Mouse (Mus musculus) forebrain, postnatal 0 days (tissue): Measurements from ENCODE around the gene Samd15. TPM values are rescaled to one million over a fixed set of nuclear protein-coding genes. Genes with fewer than 3 reads are reported as not detected.

Experiments
- ATAC-seq: fragments of 200-750 bp; cut with Nextera tagmentation; 2 replicates; pipeline ENCODE4 v1.8.0; 2017; ENCODE audit warnings: mild to moderate bottlenecking, moderate library complexity
- DNase-seq: peaks from one replicate; pipeline ENCODE4 v3.0.0-alpha.2; 2015
- H3K27ac ChIP-seq: fragments of 300-500 bp; sonication (generic); 2 replicates; pipeline ENCODE4 v1.5.1; 2014; ENCODE audit warnings: low read depth, mild to moderate bottlenecking, antibody characterized with exemption, low read length, moderate library complexity, mixed read lengths
- H3K27me3 ChIP-seq: fragments of 300-500 bp; sonication (generic); 2 replicates; pipeline ENCODE4 v1.6.1; 2014; ENCODE audit warnings: mild to moderate bottlenecking, low read length, mixed read lengths; ENCODE audit not compliant: insufficient read depth
- H3K36me3 ChIP-seq: fragments of 300-500 bp; sonication (generic); 2 replicates; pipeline ENCODE4 v1.6.1; 2014; ENCODE audit warnings: mild to moderate bottlenecking, moderate library complexity; ENCODE audit not compliant: insufficient read depth
- H3K4me1 ChIP-seq: fragments of 300-500 bp; sonication (generic); 2 replicates; pipeline ENCODE4 v1.6.1; 2014; ENCODE audit warnings: antibody characterized with exemption; ENCODE audit not compliant: insufficient read depth
- H3K4me2 ChIP-seq: fragments of 300-500 bp; sonication (generic); 2 replicates; pipeline ENCODE4 v1.6.1; 2014; ENCODE audit warnings: low read depth, mild to moderate bottlenecking, moderate library complexity
- H3K4me3 ChIP-seq: fragments of 300-500 bp; sonication (generic); 2 replicates; pipeline ENCODE4 v1.5.1; 2014; ENCODE audit warnings: low read depth, low read length, mixed read lengths
- H3K9ac ChIP-seq: fragments of 300-500 bp; sonication (generic); 2 replicates; pipeline ENCODE4 v1.6.1; 2014; ENCODE audit warnings: mild to moderate bottlenecking
- H3K9me3 ChIP-seq: fragments of 300-500 bp; sonication (generic); 2 replicates; pipeline ENCODE4 v1.6.1; 2016; ENCODE audit warnings: low read length
- CTCF ChIP-seq: sonication (generic); IDR thresholded peaks from 2 replicates; pipeline ENCODE4 v1.5.1; 2016; ENCODE audit warnings: antibody characterized with exemption, control low read depth, low read depth
- WGBS: fragments of 180-500 bp; shearing (Covaris S2); extraction: QIAGEN DNeasy Blood & Tissue Kit; methylation state at CpG from one replicate; pipeline ENCODE4 v1.1.7; 2014; 5-methylcytosine and 5-hydroxymethylcytosine counted together
- polyA plus RNA-seq: library from polyadenylated mRNA; unstranded; fragments of >200 nt; fragmentation: Nextera tagmentation; extraction: Ambion mirVana; gene quantifications from 2 replicates; pipeline ENCODE4 v1.2.1, GENCODE M21; 2015
- total RNA-seq: library from RNA; depleted of rRNA; stranded (reverse); fragments of >200 nt; gene quantifications from 2 replicates; pipeline ENCODE4 v1.2.3, GENCODE M21; 2014; rRNA removed

Gene Samd15
- total and polyA plus RNA-seq, 2 experiments from 2014 or later: 1.5 to 7.4 TPM

GRCm38 (mm10) chr12:87230379-87230895, 30.9 kb downstream of the Samd15 start:
- DNase-seq: no peak
- no peak for ATAC-seq
- H3K9me3 ChIP-seq: no peaks in the 10 kb centered on the region
- H3K4me3 ChIP-seq: no peak overlapping the region
- H3K9ac ChIP-seq: no peak overlapping the region
- no peaks in the 10 kb centered on the region for H3K36me3 ChIP-seq
- TF ChIP-seq CTCF: no peak
- H3K27me3 ChIP-seq: no peaks in the 10 kb centered on the region
- no peaks in the 10 kb centered on the region for H3K4me1 ChIP-seq
- H3K27ac ChIP-seq: no peak overlapping the region
- H3K4me2 ChIP-seq: no peak overlapping the region

GRCm38 (mm10) chr12:87236882-87237483, 37.5 kb downstream of the Samd15 start:
- Histone ChIP-seq H3K9me3 (no peaks in the 10 kb centered on the region), H3K4me2 (no peak overlapping the region), H3K4me1 (no peaks in the 10 kb centered on the region), H3K27me3 (no peaks in the 10 kb centered on the region), H3K27ac (no peak overlapping the region), H3K4me3 (no peak overlapping the region), H3K9ac (no peak overlapping the region), H3K36me3 (peaks cover 35% of the 10 kb centered on the region)
- WGBS: 89% methylated on average over 5 of the region's 5 CpGs
- no peak for DNase-seq
- TF ChIP-seq CTCF: no peak
- ATAC-seq: no peak

GRCm38 (mm10) chr12:87238632-87239031, 39.1 kb downstream of the Samd15 start, which contains the start of gene Noxred1:
Gene Noxred1, minus strand, starts transcription at chr12:87238732.
- WGBS: 77% methylated on average over 1 of the region's 1 CpGs

GRCm38 (mm10) chr12:87250161-87250560, 50.6 kb downstream of the Samd15 start:
- H3K4me2 ChIP-seq: no peak overlapping the region
- H3K27me3 ChIP-seq: no peaks in the 10 kb centered on the region
- DNase-seq (no peak), ATAC-seq (no peak)
- H3K4me1 ChIP-seq: no peaks in the 10 kb centered on the region
- TF ChIP-seq CTCF: no peak
- peaks cover 80% of the 10 kb centered on the region for H3K36me3 ChIP-seq
- 90% methylated on average over 6 of the region's 6 CpGs for WGBS
- no peak overlapping the region for H3K27ac ChIP-seq
- H3K9me3 ChIP-seq: no peaks in the 10 kb centered on the region
- no peak overlapping the region for H3K9ac ChIP-seq
- no peak overlapping the region for H3K4me3 ChIP-seq

More at GRCm38 (mm10) chr12:87238632-87239031, 39.1 kb downstream of the Samd15 start, which contains the start of gene Noxred1:
- H3K4me3 ChIP-seq: no peak within 1 kb of the TSS
- DNase-seq: no peak
- peaks cover 45% of the 10 kb centered on the region for H3K36me3 ChIP-seq
- H3K27me3 ChIP-seq: no peaks in the 10 kb centered on the region
- no peak within 1 kb of the TSS for H3K27ac ChIP-seq
- H3K9me3 ChIP-seq: no peaks in the 10 kb centered on the region
- no peak within 1 kb of the TSS for H3K4me2 ChIP-seq
- H3K4me1 ChIP-seq: no peaks in the 10 kb centered on the region
- ATAC-seq: no peak
- TF ChIP-seq CTCF: no peak
- no peak within 1 kb of the TSS for H3K9ac ChIP-seq

- no peak for TF ChIP-seq CTCF
- peaks cover 90% of the 10 kb centered on the region for H3K36me3 ChIP-seq
- WGBS: 92% methylated on average over 6 of the region's 6 CpGs
Observed at GRCm38 (mm10) chr12:87253878-87254277, 54.4 kb downstream of the Samd15 start.

DNA sequence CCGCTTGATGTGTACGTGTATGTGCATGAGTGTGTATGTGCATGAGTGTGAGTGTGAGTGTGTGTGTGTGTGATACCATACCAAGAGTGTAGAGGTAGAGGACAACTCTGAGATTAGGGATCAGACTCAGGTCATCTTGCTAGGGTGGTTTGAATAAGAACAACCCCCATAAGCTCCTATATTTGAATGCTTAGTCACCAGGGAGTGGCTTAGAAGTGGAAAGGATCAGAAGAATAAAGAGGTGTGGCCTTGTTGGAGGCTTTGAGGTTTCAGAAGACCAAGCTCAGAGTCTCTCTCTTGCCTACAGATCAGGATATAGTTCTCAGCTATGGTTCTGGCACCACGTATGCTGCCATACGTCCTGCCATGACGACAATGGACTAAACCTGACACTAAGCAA, 57.1 kb downstream of the Samd15 start:
- Histone ChIP-seq H3K9ac (no peak overlapping the region), H3K4me2 (no peak overlapping the region), H3K27ac (no peak overlapping the region), H3K27me3 (no peaks in the 10 kb centered on the region), H3K9me3 (no peaks in the 10 kb centered on the region), H3K36me3 (peaks cover 84% of the 10 kb centered on the region), H3K4me3 (no peak overlapping the region), H3K4me1 (no peaks in the 10 kb centered on the region)
- 94% methylated on average over 5 of the region's 5 CpGs for WGBS
- no peak for TF ChIP-seq CTCF
- DNase-seq: no peak
- no peak for ATAC-seq

More at GRCm38 (mm10) chr12:87253878-87254277, 54.4 kb downstream of the Samd15 start:
- Histone ChIP-seq H3K4me3 (no peak overlapping the region), H3K27me3 (no peaks in the 10 kb centered on the region), H3K9ac (no peak overlapping the region), H3K4me1 (no peaks in the 10 kb centered on the region), H3K27ac (no peak overlapping the region), H3K4me2 (no peak overlapping the region), H3K9me3 (no peaks in the 10 kb centered on the region)
- ATAC-seq: no peak
- DNase-seq: no peak

GRCm38 (mm10) chr12:87260562-87260961, 61.0 kb downstream of the Samd15 start:
- Histone ChIP-seq H3K4me2 (no peak overlapping the region), H3K36me3 (peaks cover 65% of the 10 kb centered on the region), H3K4me3 (no peak overlapping the region), H3K4me1 (peaks cover 7% of the 10 kb centered on the region; the same call in 1 of the 2 replicates), H3K9ac (no peak overlapping the region), H3K27me3 (no peaks in the 10 kb centered on the region), H3K27ac (no peak overlapping the region), H3K9me3 (no peaks in the 10 kb centered on the region)
- 98% methylated on average over 8 of the region's 8 CpGs for WGBS
- no peak for TF ChIP-seq CTCF
- DNase-seq (no peak), ATAC-seq (no peak)

Other genes with a start within 250 kb of the Samd15 start
- 10.7 and 12.5 TPM in 2 replicates for gene Zdhhc22, start 209.3 kb upstream of the Samd15 start, total RNA-seq
- gene Zdhhc22, start 209.3 kb upstream of the Samd15 start, polyA plus RNA-seq: 12.3 and 21.7 TPM in 2 replicates
- gene Tmem63c, start 178.4 kb upstream of the Samd15 start, total RNA-seq: 20.1 and 21.8 TPM in 2 replicates
- 6.6 and 8.5 TPM in 2 replicates for gene Tmem63c, start 178.4 kb upstream of the Samd15 start, polyA plus RNA-seq
- 9.2 and 9.9 TPM in 2 replicates for gene Ngb, start 97.2 kb upstream of the Samd15 start, total RNA-seq
- 7.1 and 12.2 TPM in 2 replicates for gene Ngb, start 97.2 kb upstream of the Samd15 start, polyA plus RNA-seq
- 49.3 and 57.6 TPM in 2 replicates for gene Gstz1, start 52.6 kb upstream of the Samd15 start, total RNA-seq
- 44.4 and 44.5 TPM in 2 replicates for gene Gstz1, start 52.6 kb upstream of the Samd15 start, polyA plus RNA-seq
- gene Pomt2, start 51.8 kb upstream of the Samd15 start, total RNA-seq: 23.3 and 32.5 TPM in 2 replicates
- gene Pomt2, start 51.8 kb upstream of the Samd15 start, polyA plus RNA-seq: 9.0 and 10.8 TPM in 2 replicates
- 13.9 and 16.4 TPM in 2 replicates for gene Tmed8, start 731 bp downstream of the Samd15 start, total RNA-seq
- 2.0 and 3.2 TPM in 2 replicates for gene Tmed8, start 731 bp downstream of the Samd15 start, polyA plus RNA-seq
- 0.48 and 0.62 TPM in 2 replicates for gene Noxred1, start 39.0 kb downstream of the Samd15 start, total RNA-seq
- gene Noxred1, start 39.0 kb downstream of the Samd15 start, polyA plus RNA-seq: 0.21 TPM in 1 of 2 replicates, not detected in the other
- 77.6 and 79.4 TPM in 2 replicates for gene Vipas39, start 66.5 kb downstream of the Samd15 start, total RNA-seq
- 54.6 and 57.7 TPM in 2 replicates for gene Vipas39, start 66.5 kb downstream of the Samd15 start, polyA plus RNA-seq
- 137 and 184 TPM in 2 replicates for gene Ahsa1, start 66.8 kb downstream of the Samd15 start, total RNA-seq
- gene Ahsa1, start 66.8 kb downstream of the Samd15 start, polyA plus RNA-seq: 171 and 187 TPM in 2 replicates
- gene Ism2, start 100.0 kb downstream of the Samd15 start, total RNA-seq: 0.69 and 1.1 TPM in 2 replicates
- 0.88 and 1.8 TPM in 2 replicates for gene Ism2, start 100.0 kb downstream of the Samd15 start, polyA plus RNA-seq
- gene Sptlc2, start 188.6 kb downstream of the Samd15 start, total RNA-seq: 53.5 and 69.2 TPM in 2 replicates
- gene Sptlc2, start 188.6 kb downstream of the Samd15 start, polyA plus RNA-seq: 73.1 and 84.9 TPM in 2 replicates
- 63.9 and 86.4 TPM in 2 replicates for gene Slirp, start 244.2 kb downstream of the Samd15 start, total RNA-seq
- gene Slirp, start 244.2 kb downstream of the Samd15 start, polyA plus RNA-seq: 208 and 262 TPM in 2 replicates
- 40.1 and 40.4 TPM in 2 replicates for gene Alkbh1, start 244.3 kb downstream of the Samd15 start, total RNA-seq
- gene Alkbh1, start 244.3 kb downstream of the Samd15 start, polyA plus RNA-seq: 18.0 and 28.6 TPM in 2 replicates